Mouse (Mus musculus) heart, embryonic 14.5 days (tissue): ENCODE data around the gene Tmem132c. TPM values are rescaled to one million over a fixed set of nuclear protein-coding genes. Genes with fewer than 3 reads are reported as not detected.
A peak's percentile ranks its signal among the peaks of the same experiment; 100 is the strongest.

ENCODE experiments used
- ATAC-seq: fragments of 200-750 bp; cut with Nextera tagmentation; 2 replicates; pipeline ENCODE4 v1.8.0; 2017; ENCODE audit warnings: low read depth, moderate TSS enrichment; ENCODE audit not compliant: insufficient number of reproducible peaks, insufficient read depth, low FRiP score
- H3K27ac ChIP-seq, 2 experiments: fragments of 200-500 bp in 1 of 2; fragments of 300-500 bp in 1 of 2; sonication (generic) in 1 of 2; replicated peaks in 1 of 2; 2 replicates each; pipeline ENCODE4 v1.5.1; 2012 to 2014; ENCODE audit warnings: low read depth in 2 of 2, low read length in 2 of 2, control low read depth in 1 of 2, mild to moderate bottlenecking in 1 of 2, mixed read lengths in 1 of 2; ENCODE audit not compliant: control insufficient read depth in 1 of 2, insufficient read depth in 1 of 2
- H3K27me3 ChIP-seq: fragments of 300-500 bp; sonication (generic); 2 replicates; pipeline ENCODE4 v1.6.1; 2014; ENCODE audit warnings: mild to moderate bottlenecking, low read length, control low read depth; ENCODE audit not compliant: control insufficient read depth, insufficient read depth
- H3K36me3 ChIP-seq: fragments of 300-500 bp; sonication (generic); 2 replicates; pipeline ENCODE4 v1.6.1; 2014; ENCODE audit warnings: mild to moderate bottlenecking, control low read depth, low read length, mixed read lengths; ENCODE audit not compliant: control insufficient read depth, insufficient read depth
- H3K4me1 ChIP-seq, 2 experiments: fragments of 200-500 bp in 1 of 2; fragments of 300-500 bp in 1 of 2; sonication (generic) in 1 of 2; 2 replicates each; pipeline ENCODE4 v1.6.1; 2012 to 2014; ENCODE audit warnings: low read length in 2 of 2, control low read depth in 1 of 2, mixed read lengths in 1 of 2; ENCODE audit not compliant: control insufficient read depth in 2 of 2, insufficient read depth in 2 of 2
- H3K4me2 ChIP-seq: fragments of 300-500 bp; sonication (generic); 2 replicates; pipeline ENCODE4 v1.6.1; 2014; ENCODE audit warnings: mild to moderate bottlenecking, low read length
- H3K4me3 ChIP-seq, 2 experiments: fragments of 200-500 bp in 1 of 2; fragments of 300-500 bp in 1 of 2; sonication (generic) in 1 of 2; 2 replicates each; pipeline ENCODE4 v1.5.1; 2012 to 2014; ENCODE audit warnings: low read length in 2 of 2, mild to moderate bottlenecking in 2 of 2, control low read depth in 1 of 2, low read depth in 1 of 2, moderate library complexity in 1 of 2; ENCODE audit not compliant: control insufficient read depth in 1 of 2, insufficient read depth in 1 of 2
- H3K9ac ChIP-seq: fragments of 300-500 bp; sonication (generic); 2 replicates; pipeline ENCODE4 v1.6.1; 2014; ENCODE audit warnings: mild to moderate bottlenecking, low read length
- H3K9me3 ChIP-seq: fragments of 300-500 bp; sonication (generic); 2 replicates; pipeline ENCODE4 v1.6.1; 2016; ENCODE audit warnings: low read length, control low read depth; ENCODE audit not compliant: control insufficient read depth
- WGBS: fragments of 180-500 bp; shearing (Covaris S2); extraction: QIAGEN DNeasy Blood & Tissue Kit; methylation state at CpG from one replicate; pipeline ENCODE4 v1.1.7; 2014; 5-methylcytosine and 5-hydroxymethylcytosine counted together
- polyA plus RNA-seq: library from polyadenylated mRNA; unstranded; fragments of >200 nt; fragmentation: Nextera tagmentation; extraction: Ambion mirVana; gene quantifications from 2 replicates; pipeline ENCODE4 v1.2.1, GENCODE M21; 2014

Tmem132c gene
- polyA plus RNA-seq, 1 experiment from 2014 or later: 1.1 TPM

- H3K9ac ChIP-seq: no peak overlapping the region
- H3K36me3 ChIP-seq: no peaks in the 10 kb centered on the region
- ATAC-seq: no peak
- H3K9me3 ChIP-seq: no peaks in the 10 kb centered on the region
- H3K4me1 ChIP-seq: peaks cover 0 to 8% of the 10 kb centered on the region in 2 experiments; a peak in 2 of 4 replicates
- WGBS: 12% methylated on average over 6 of the region's 6 CpGs
- no peaks in the 10 kb centered on the region for H3K27me3 ChIP-seq
- peak overlapping the region; percentile 21; the same call in 1 of the 2 replicates for H3K4me2 ChIP-seq
- H3K4me3 ChIP-seq: no peak overlapping the region
- H3K27ac ChIP-seq: peak overlapping the region; percentile 23 to 24; a peak in 2 of 4 replicates
Measured at GRCm38 (mm10) chr5:127282539-127283123, 41.0 kb downstream of the Tmem132c start.

GRCm38 (mm10) chr5:127286886-127287285, 45.3 kb downstream of the Tmem132c start:
- WGBS: 71% methylated on average over 5 of the region's 5 CpGs
- Histone ChIP-seq H3K36me3 (no peaks in the 10 kb centered on the region), H3K9me3 (no peaks in the 10 kb centered on the region), H3K4me3 (no peak overlapping the region), H3K27ac (no peak overlapping the region), H3K27me3 (no peaks in the 10 kb centered on the region), H3K9ac (no peak overlapping the region), H3K4me2 (no peak overlapping the region), H3K4me1 (peaks cover 2 to 8% of the 10 kb centered on the region in 2 experiments; a peak in 2 of 4 replicates)
- ATAC-seq: no peak

- 93% methylated on average over 8 of the region's 8 CpGs for WGBS
- H3K4me2 ChIP-seq: no peak overlapping the region
Measured at GRCm38 (mm10) chr5:127289659-127290058, 48.1 kb downstream of the Tmem132c start.

GRCm38 (mm10) chr5:127290461-127291250, 49.0 kb downstream of the Tmem132c start:
- peak; percentile 72; the same call in 1 of the 2 replicates for ATAC-seq
- H3K27me3 ChIP-seq: no peaks in the 10 kb centered on the region
- H3K9ac ChIP-seq: no peak overlapping the region
- no peaks in the 10 kb centered on the region for H3K9me3 ChIP-seq
- no peaks in the 10 kb centered on the region for H3K36me3 ChIP-seq
- 0 out of 4 replicates have a peak, but pooled peaks cover 0 to 2% of the 10 kb centered on the region in 2 experiments for H3K4me1 ChIP-seq
- no peak overlapping the region for H3K4me3 ChIP-seq
- H3K27ac ChIP-seq: 0 out of 4 replicates have a peak overlapping the region, but pooled peaks have one; percentile 20 to 43
- WGBS: 63% methylated on average over 17 of the region's 17 CpGs
- no peak overlapping the region for H3K4me2 ChIP-seq

More at GRCm38 (mm10) chr5:127289659-127290058, 48.1 kb downstream of the Tmem132c start:
- Histone ChIP-seq H3K27me3 (no peaks in the 10 kb centered on the region), H3K4me1 (0 out of 4 replicates have a peak, but pooled peaks cover 0 to 2% of the 10 kb centered on the region in 2 experiments), H3K27ac (no peak overlapping the region), H3K9me3 (no peaks in the 10 kb centered on the region), H3K9ac (no peak overlapping the region), H3K36me3 (no peaks in the 10 kb centered on the region), H3K4me3 (no peak overlapping the region)
- no peak for ATAC-seq

- Histone ChIP-seq H3K4me2 (no peak overlapping the region), H3K9ac (no peak overlapping the region), H3K27me3 (no peaks in the 10 kb centered on the region), H3K36me3 (no peaks in the 10 kb centered on the region), H3K9me3 (no peaks in the 10 kb centered on the region), H3K4me1 (0 out of 4 replicates have a peak, but pooled peaks cover 0 to 2% of the 10 kb centered on the region in 2 experiments), H3K27ac (no peak overlapping the region), H3K4me3 (no peak overlapping the region)
- ATAC-seq: no peak
- WGBS: 65% methylated on average over 7 of the region's 7 CpGs
Measured at GRCm38 (mm10) chr5:127291581-127291980, 50.0 kb downstream of the Tmem132c start.

GRCm38 (mm10) chr5:127293698-127294097, 52.1 kb downstream of the Tmem132c start:
- no peak overlapping the region for H3K4me3 ChIP-seq
- H3K9ac ChIP-seq: no peak overlapping the region
- H3K9me3 ChIP-seq: no peaks in the 10 kb centered on the region
- ATAC-seq: no peak
- H3K27me3 ChIP-seq: no peaks in the 10 kb centered on the region
- no peaks in the 10 kb centered on the region for H3K36me3 ChIP-seq
- peaks cover 0 to 2% of the 10 kb centered on the region in 2 experiments; a peak in 1 of 4 replicates for H3K4me1 ChIP-seq
- no peak overlapping the region for H3K27ac ChIP-seq
- WGBS: 76% methylated on average over 3 of the region's 3 CpGs
- no peak overlapping the region for H3K4me2 ChIP-seq

- 74% methylated on average over 5 of the region's 5 CpGs for WGBS
- H3K4me2 ChIP-seq: no peak overlapping the region
- no peak for ATAC-seq
- no peak overlapping the region for H3K4me3 ChIP-seq
- no peaks in the 10 kb centered on the region for H3K36me3 ChIP-seq
- no peak overlapping the region for H3K9ac ChIP-seq
- no peak overlapping the region for H3K27ac ChIP-seq
- no peaks in the 10 kb centered on the region for H3K27me3 ChIP-seq
- peaks cover 16 to 21% of the 10 kb centered on the region in 2 experiments for H3K4me1 ChIP-seq
- H3K9me3 ChIP-seq: no peaks in the 10 kb centered on the region
Measured at GRCm38 (mm10) chr5:127297461-127297860, 55.9 kb downstream of the Tmem132c start.
